Mouse (Mus musculus) A20 (cell line): Measurements from ENCODE around the gene Tcf7l1.
"Not testable (repeated sequence)": the region's sequence is repeated elsewhere in the genome, so short reads cannot be mapped to it uniquely, and the experiment has no call there.

ENCODE experiments used
- DNase-seq: peaks from one replicate; pipeline ENCODE4 v3.0.0-alpha.2; 2011; ENCODE audit warnings: low read depth, low spot score

Gene Tcf7l1

GRCm38 (mm10) chr6:72788892-72789699 lies at the start of gene Tcf7l1:
Tcf7l1 (minus strand) TSS chr6:72789254.
- DNase-seq: no peak

GRCm38 (mm10) chr6:72837756-72838155 lies 48.7 kb upstream of the Tcf7l1 start:
- DNase-seq: no peak

GRCm38 (mm10) chr6:72834518-72834917 lies 45.5 kb upstream of the Tcf7l1 start:
- DNase-seq: no peak

GRCm38 (mm10) chr6:72831858-72832257 lies 42.8 kb upstream of the Tcf7l1 start:
- no peak for DNase-seq

- peak; percentile 21 for DNase-seq
Measured at GRCm38 (mm10) chr6:72831276-72831675, 42.2 kb upstream of the Tcf7l1 start.

GRCm38 (mm10) chr6:72828857-72829256 lies 39.8 kb upstream of the Tcf7l1 start:
- DNase-seq: peak; percentile 23

- DNase-seq: not testable (repeated sequence)
Measured at GRCm38 (mm10) chr6:72828037-72828436, 39.0 kb upstream of the Tcf7l1 start.

GRCm38 (mm10) chr6:72825762-72826161 lies 36.7 kb upstream of the Tcf7l1 start:
- no peak for DNase-seq

- no peak for DNase-seq
Measured at GRCm38 (mm10) chr6:72824971-72825737, 36.1 kb upstream of the Tcf7l1 start.

- no peak for DNase-seq
Measured at GRCm38 (mm10) chr6:72813456-72813855, 24.4 kb upstream of the Tcf7l1 start.

GRCm38 (mm10) chr6:72810248-72810647 lies 21.2 kb upstream of the Tcf7l1 start:
- DNase-seq: no peak

GRCm38 (mm10) chr6:72809522-72810149 lies 20.6 kb upstream of the Tcf7l1 start:
- no peak for DNase-seq

- no peak for DNase-seq
Measured at GRCm38 (mm10) chr6:72808342-72808741, 19.3 kb upstream of the Tcf7l1 start.

- no peak for DNase-seq
Measured at GRCm38 (mm10) chr6:72803669-72804068, 14.6 kb upstream of the Tcf7l1 start.

GRCm38 (mm10) chr6:72802119-72802518 lies 13.1 kb upstream of the Tcf7l1 start:
- no peak for DNase-seq

GRCm38 (mm10) chr6:72800641-72801040 lies 11.6 kb upstream of the Tcf7l1 start:
- DNase-seq: no peak

- no peak for DNase-seq
Measured at GRCm38 (mm10) chr6:72797763-72798162, 8.7 kb upstream of the Tcf7l1 start.

- DNase-seq: no peak
Measured at GRCm38 (mm10) chr6:72795444-72795843, 6.4 kb upstream of the Tcf7l1 start.

GRCm38 (mm10) chr6:72794870-72795269 lies 5.8 kb upstream of the Tcf7l1 start:
- no peak for DNase-seq

- DNase-seq: no peak
Measured at GRCm38 (mm10) chr6:72792641-72793040, 3.6 kb upstream of the Tcf7l1 start.

GRCm38 (mm10) chr6:72787948-72788891 lies 834 bp downstream of the Tcf7l1 start:
- DNase-seq: no peak
